Mouse (Mus musculus) lung, adult 2 months (tissue): ENCODE measurements at regions not wholly inside any gene's neighbourhood (a gene's known extent, or its start where the extent isn't known, plus 50 kb on each side); places are given as distances from the start of the nearest gene placed in this dataset.

Experiments used
- DNase-seq: peaks from one replicate; pipeline ENCODE4 v3.0.0; 2022
- H3K4me1 ChIP-seq: fragments of 200-500 bp; 2 replicates; pipeline ENCODE4 v1.6.1; 2011; ENCODE audit warnings: low read length; ENCODE audit not compliant: control insufficient read depth, insufficient read depth
- H3K4me3 ChIP-seq: fragments of 200-500 bp; replicated peaks from 2 replicates; pipeline ENCODE3; 2011; ENCODE audit warnings: low read depth, mild to moderate bottlenecking, control low read depth, low read length; ENCODE audit errors: extremely low read depth
- CTCF ChIP-seq: fragments of 200-500 bp; IDR thresholded peaks from 2 replicates; pipeline ENCODE4 v1.5.1; 2011; ENCODE audit warnings: mild to moderate bottlenecking, low read length, control low read depth; ENCODE audit not compliant: insufficient read depth
- POLR2A ChIP-seq: fragments of 200-500 bp; IDR thresholded peaks from 2 replicates; pipeline ENCODE4 v1.6.1; 2011; ENCODE audit warnings: low read depth, mild to moderate bottlenecking, control low read depth, low read length, borderline replicate concordance; ENCODE audit errors: extremely low read depth
- WGBS: fragments of 180-500 bp; shearing (Covaris S2); methylation state at CpG from one replicate; pipeline ENCODE4 v1.1.7; 2018; 5-methylcytosine and 5-hydroxymethylcytosine counted together

DNA sequence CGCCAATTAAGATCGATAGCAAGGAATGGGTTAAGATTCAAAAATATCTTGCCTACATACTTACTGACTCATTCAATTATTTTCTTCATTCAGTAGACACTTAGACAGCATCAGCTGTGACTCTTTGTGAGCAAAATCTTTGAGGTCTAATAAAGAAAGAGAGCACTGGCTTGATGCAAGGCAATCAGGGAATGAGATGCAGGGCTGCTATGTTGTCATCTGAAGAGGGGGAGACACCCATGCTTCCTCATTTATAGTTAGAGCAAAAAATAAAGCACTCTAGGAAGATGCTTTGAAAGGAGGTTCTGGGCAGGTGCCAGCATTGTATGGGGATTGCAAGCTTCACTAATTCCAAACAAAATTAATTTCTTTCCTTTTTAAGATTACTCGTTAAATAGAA lies 228.0 kb downstream of the Ttll7 start:
- Histone ChIP-seq H3K4me1 (no peaks in the 10 kb centered on the region), H3K4me3 (no peak overlapping the region)
- WGBS, result 81% methylated on average over 3 of the region's 3 CpGs
- no peak for TF ChIP-seq POLR2A
- no peak for DNase-seq

DNA sequence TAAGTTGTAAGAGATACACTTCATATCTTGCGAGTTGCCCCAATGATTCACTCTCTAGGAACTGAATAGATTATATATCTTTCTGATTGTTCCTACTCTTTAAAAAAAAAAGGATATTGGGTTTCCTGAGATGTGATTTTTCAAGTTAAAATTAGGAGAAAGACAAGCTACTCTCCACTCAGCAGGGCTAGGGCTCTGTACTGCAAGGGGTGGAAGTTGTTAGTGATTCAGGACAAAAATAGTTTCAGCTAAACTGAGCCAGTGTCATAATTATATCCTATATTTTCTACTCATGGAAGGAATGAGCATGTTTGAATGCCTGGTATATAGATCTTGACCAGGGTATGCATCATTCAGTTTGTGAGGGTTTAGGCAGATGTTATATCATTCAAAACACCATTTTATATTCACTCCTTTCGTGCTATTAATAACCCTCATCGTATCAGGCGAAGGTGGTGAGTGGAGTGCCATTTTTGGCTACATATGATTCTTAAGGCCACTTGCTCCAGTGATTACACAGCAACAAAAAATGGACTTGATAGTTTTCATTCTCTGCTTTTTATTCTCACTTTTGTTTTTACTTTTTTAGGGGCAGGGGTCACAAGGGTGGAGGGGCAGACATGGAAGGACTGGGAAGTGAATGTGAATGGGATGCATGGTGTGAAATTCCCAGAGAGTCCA lies 228.7 kb downstream of the Ttll7 start:
- no peak for DNase-seq
- Histone ChIP-seq H3K4me1 (no peaks in the 10 kb centered on the region), H3K4me3 (no peak overlapping the region)
- 78% methylated on average over 4 of the region's 4 CpGs for WGBS
- TF ChIP-seq POLR2A (no peak), CTCF (no peak)

DNA sequence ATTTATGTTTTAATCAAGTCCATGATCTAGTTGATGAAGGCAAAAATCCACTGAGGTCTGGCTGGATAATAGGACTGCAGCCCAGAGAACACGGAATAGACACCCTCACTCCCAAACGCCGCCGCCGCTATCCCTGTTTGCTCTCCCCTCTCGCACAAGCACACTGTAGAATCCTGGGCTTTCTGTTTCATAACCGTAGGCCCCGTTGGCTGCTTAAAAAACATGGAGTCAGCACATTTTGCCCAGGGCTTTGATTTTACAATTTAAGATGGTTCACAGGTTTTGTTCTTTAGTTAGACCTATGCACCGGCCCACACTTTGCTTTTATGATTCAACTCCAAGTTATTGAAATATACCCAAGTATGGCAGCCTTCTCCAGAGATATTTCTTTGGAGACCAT lies 229.6 kb downstream of the Ttll7 start:
- WGBS, result 93% methylated on average over 9 of the region's 9 CpGs
- H3K4me3 ChIP-seq, result no peak overlapping the region
- no peak for DNase-seq

DNA sequence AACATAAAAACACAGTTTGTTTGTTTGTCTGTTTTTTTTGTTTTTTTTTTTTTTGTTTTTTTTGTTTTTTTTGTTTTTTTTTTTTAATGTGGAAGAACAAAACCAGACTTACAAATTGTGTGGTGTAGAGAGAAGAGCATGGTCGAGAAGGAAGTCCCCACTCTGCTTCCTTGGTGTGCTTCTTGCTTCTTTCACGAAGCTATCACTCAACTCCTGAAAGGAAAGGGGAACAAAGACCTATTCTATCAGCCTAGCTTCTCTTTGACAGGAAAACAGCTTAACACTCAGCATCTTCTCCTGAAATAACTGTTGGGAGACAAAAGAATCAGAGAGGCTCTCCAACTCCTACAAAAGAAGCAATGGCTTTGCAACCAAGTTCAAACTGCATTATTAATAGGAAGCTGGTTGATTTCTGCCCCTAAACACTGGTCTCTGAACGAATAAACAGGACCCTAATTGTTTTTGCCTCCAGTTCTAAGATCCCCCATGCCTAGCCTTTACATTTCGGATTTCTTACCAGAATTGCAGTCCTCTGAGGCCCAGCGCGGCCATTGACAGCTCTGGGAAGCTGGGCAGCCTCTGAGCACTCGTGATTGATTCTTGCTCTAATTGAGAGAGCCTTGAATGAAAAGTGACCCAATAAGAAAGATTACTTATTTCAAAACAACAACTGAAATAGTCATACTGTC lies 230.2 kb downstream of the Ttll7 start:
- Histone ChIP-seq H3K4me3 (no peak overlapping the region), H3K4me1 (no peaks in the 10 kb centered on the region)
- no peak for TF ChIP-seq POLR2A
- no peak for TF ChIP-seq CTCF
- 64% methylated on average over 7 of the region's 7 CpGs for WGBS
- no peak for DNase-seq

More for the DNA sequence above, 229.6 kb downstream of the Ttll7 start:
- no peaks in the 10 kb centered on the region for H3K4me1 ChIP-seq
- no peak for TF ChIP-seq POLR2A

DNA sequence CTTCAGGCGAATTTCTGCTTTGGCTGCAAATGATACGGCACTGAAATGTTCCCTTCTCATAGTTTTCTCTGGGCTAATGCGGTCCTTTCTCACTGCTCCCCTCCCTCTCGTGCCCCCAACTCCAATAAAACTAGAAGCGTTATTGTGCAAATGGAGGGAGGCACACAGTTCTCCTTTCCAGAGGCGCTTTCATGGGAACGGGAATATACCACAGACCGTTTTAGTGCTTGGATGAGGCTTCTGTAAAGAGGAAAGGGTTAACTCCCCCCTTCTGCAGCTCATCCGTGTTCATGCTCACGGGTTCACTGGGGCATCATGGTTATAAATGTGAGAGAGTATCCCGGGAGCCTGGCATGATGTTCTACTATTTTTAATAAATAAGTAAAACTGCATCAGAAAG lies 231.2 kb downstream of the Ttll7 start:
- no peaks in the 10 kb centered on the region for H3K4me1 ChIP-seq
- no peak overlapping the region for H3K4me3 ChIP-seq
- DNase-seq, result no peak
- WGBS, result 75% methylated on average over 11 of the region's 11 CpGs
- TF ChIP-seq CTCF (no peak), POLR2A (no peak)

DNA sequence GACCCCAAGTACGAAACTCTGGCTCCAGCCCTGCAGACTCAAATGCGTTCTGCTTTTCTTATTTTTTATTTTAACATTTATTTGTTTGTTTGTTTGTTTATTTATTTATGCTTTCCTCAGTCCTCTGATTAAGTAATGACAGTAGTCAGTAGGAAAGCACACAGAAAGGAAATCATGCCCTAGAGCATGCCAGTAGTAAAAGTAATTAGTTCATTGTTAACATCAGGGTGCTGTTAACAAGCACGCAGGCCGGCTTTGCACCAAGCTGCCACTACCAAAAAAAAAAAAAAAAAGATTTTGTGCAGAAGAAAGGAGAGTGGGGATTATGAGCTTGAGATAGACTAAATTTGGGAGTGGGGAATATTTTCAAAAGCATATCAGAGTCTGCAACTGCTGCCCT lies 231.7 kb downstream of the Ttll7 start:
- Histone ChIP-seq H3K4me3 (no peak overlapping the region), H3K4me1 (no peaks in the 10 kb centered on the region)
- TF ChIP-seq POLR2A (no peak), CTCF (no peak)
- no peak for DNase-seq
- 82% methylated on average over 4 of the region's 4 CpGs for WGBS

DNA sequence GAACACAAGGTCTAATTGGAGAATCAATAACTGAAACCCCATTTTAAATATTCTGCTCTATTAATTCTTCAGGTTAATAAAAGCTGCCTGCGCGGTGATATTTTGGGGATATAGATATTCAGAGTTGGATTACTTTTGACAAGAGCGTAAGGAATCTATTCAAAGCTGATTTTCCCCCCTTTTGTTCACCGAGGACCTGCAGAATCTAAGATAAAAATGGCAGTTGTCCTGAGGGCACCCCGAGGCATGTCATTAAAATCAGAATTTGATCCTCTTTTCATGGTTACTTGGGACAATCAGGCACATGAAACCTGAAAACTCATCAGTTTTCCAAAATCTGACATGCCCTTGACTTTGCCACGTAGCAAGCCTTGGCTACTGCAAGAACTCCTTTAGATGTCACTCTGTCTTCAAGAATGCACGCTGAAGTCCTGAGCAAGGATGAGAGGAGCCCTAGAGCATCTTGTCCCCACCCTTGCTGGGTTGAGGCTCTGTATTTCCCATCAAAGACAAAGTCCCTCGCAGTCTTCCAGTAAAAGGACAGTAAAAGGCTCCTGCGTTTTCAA lies 232.5 kb downstream of the Ttll7 start:
- H3K4me3 ChIP-seq, result no peak overlapping the region
- no peak for DNase-seq
- 82% methylated on average over 9 of the region's 9 CpGs for WGBS
- no peak for TF ChIP-seq POLR2A
- no peak for TF ChIP-seq CTCF
- H3K4me1 ChIP-seq, result no peaks in the 10 kb centered on the region

DNA sequence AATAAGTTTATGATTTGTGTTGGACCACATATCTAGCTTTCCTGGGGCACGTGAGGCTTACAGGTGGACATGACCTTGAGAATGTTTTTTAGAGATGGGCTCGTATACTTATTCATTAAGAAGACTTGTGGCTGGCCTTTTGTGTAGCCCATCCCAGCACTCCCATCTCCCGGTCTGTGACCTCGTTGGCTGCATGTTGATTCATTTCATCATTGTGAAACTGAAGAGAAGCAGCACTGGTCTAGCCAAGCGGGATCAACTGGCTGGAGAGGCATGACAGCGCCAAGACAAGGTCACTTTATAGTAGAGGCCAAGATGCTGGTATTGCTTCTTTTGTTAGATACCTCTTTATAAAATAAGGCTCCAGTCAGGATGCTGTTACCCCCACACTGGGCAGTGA lies 236.0 kb downstream of the Ttll7 start:
- 83% methylated on average over 6 of the region's 6 CpGs for WGBS
- DNase-seq, result no peak
- TF ChIP-seq CTCF, result no peak
- no peak for TF ChIP-seq POLR2A

DNA sequence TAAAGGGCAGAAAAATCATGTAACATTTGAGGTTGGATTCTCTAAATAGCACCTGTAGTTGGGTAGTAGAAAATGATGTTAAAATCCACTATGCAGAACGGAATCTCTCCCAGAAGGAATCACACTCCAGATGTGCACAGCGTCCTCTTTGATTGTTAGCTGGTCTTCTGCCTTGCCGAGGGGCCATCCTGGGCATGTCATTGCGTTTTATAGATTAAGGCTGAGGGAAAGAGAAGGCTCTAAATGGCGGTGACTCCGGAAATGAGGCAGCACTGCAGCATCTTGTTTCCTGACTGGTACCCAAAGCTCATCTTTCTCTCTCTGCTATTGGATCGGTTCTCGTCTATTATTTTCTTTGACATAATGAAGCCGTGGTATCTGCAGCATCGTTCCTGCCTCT lies 237.5 kb downstream of the Ttll7 start:
- TF ChIP-seq CTCF (no peak), POLR2A (no peak)
- no peak for DNase-seq
- WGBS, result 75% methylated on average over 10 of the region's 10 CpGs
- no peak overlapping the region for H3K4me3 ChIP-seq
- no peaks in the 10 kb centered on the region for H3K4me1 ChIP-seq

More for the DNA sequence above, 236.0 kb downstream of the Ttll7 start:
- H3K4me1 ChIP-seq, result no peaks in the 10 kb centered on the region
- no peak overlapping the region for H3K4me3 ChIP-seq
